Mouse (Mus musculus): ENCODE results near the gene Hsf2bp. TPM values are rescaled to one million over a fixed set of nuclear protein-coding genes. Genes with fewer than 3 reads are reported as not detected.
A peak's percentile ranks its signal among the peaks of the same experiment; 100 is the strongest.

The Hsf2bp gene
- total and polyA plus RNA-seq, 2 experiments from 2014 or later, result 0.16 to 1.3 TPM

GRCm38 (mm10) chr17:32027666-32028065 lies 8.5 kb downstream of the Hsf2bp start:
- Histone ChIP-seq H3K36me3 (ENCODE audit: insufficient read depth, low read length) (no peaks in the 10 kb centered on the region), H3K27ac (ENCODE audit: low read depth, low read length) (no peak overlapping the region), H3K4me2 (ENCODE audit: low read depth, low read length, poor library complexity, severe bottlenecking) (no peak overlapping the region), H3K4me1 (ENCODE audit: insufficient read depth, low read length) (no peaks in the 10 kb centered on the region), H3K4me3 (ENCODE audit: low read depth, low read length) (no peak overlapping the region), H3K27me3 (ENCODE audit: insufficient read depth, low read length) (no peaks in the 10 kb centered on the region), H3K9me3 (ENCODE audit: low read length) (no peaks in the 10 kb centered on the region), H3K9ac (replicated peaks; ENCODE audit: low read length, poor library complexity, severe bottlenecking) (no peak overlapping the region)
- peak; percentile 88 for DNase-seq (ENCODE audit: low spot score)
- WGBS, result 32% methylated on average over 3 of the region's 3 CpGs
- TF ChIP-seq CTCF (IDR thresholded peaks at IDR 0.05), result peak; percentile 80
- no peak for ATAC-seq (ENCODE audit: low FRiP score)

DNA sequence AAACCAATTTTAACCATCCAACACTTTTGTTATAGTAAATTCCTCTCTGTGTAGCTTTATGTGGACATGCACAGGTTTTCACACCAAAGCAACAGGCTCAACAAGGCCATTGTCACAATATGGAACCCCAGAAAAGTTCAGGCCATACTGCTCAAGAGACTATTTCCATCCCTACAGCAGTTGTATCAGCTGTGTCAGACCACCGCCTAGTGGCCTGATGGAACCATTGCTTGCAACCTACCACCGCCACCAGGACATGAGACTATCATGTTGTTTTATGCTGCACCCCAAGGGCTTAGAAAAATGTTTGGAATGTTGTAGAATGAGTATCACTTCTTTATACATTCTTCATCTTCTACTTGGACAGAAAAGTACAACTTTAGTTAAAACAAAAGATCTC lies 10.8 kb downstream of the Hsf2bp start:
- Histone ChIP-seq H3K27ac (ENCODE audit: low read depth, low read length) (no peak overlapping the region), H3K4me3 (ENCODE audit: low read depth, low read length) (no peak overlapping the region), H3K9me3 (ENCODE audit: low read length) (no peaks in the 10 kb centered on the region), H3K36me3 (ENCODE audit: insufficient read depth, low read length) (no peaks in the 10 kb centered on the region), H3K9ac (replicated peaks; ENCODE audit: low read length, poor library complexity, severe bottlenecking) (no peak overlapping the region), H3K27me3 (ENCODE audit: insufficient read depth, low read length) (no peaks in the 10 kb centered on the region), H3K4me1 (ENCODE audit: insufficient read depth, low read length) (no peaks in the 10 kb centered on the region), H3K4me2 (ENCODE audit: low read depth, low read length, poor library complexity, severe bottlenecking) (no peak overlapping the region)
- 10% methylated on average over 2 of the region's 2 CpGs for WGBS
- peak; percentile 97 for TF ChIP-seq CTCF (IDR thresholded peaks at IDR 0.05)
- DNase-seq (ENCODE audit: low spot score) (peak; percentile 87), ATAC-seq (ENCODE audit: low FRiP score) (no peak)

DNA sequence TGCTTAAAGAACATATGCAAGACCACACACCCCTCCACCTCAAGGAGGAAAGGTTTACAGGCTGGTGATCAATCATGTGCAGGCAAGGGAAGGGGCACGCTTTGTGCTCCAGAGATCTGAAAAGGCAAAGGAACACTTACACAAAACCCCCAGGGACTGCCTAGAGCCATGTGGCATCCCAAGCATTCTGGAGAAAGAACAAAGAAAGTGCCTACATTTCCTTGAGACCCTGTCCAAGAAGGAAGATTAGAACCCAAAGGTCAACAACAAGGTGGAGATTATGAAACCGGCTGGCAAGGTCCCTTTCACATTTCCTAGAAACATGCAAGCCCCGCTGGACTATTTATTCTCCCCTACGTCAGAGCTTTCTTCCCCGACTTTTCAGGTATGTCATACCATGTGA lies 11.5 kb downstream of the Hsf2bp start:
- no peak for TF ChIP-seq CTCF (IDR thresholded peaks at IDR 0.05)
- Histone ChIP-seq H3K4me2 (ENCODE audit: low read depth, low read length, poor library complexity, severe bottlenecking) (no peak overlapping the region), H3K4me1 (ENCODE audit: insufficient read depth, low read length) (no peaks in the 10 kb centered on the region), H3K36me3 (ENCODE audit: insufficient read depth, low read length) (no peaks in the 10 kb centered on the region), H3K27me3 (ENCODE audit: insufficient read depth, low read length) (no peaks in the 10 kb centered on the region), H3K9me3 (ENCODE audit: low read length) (no peaks in the 10 kb centered on the region), H3K27ac (ENCODE audit: low read depth, low read length) (no peak overlapping the region), H3K9ac (replicated peaks; ENCODE audit: low read length, poor library complexity, severe bottlenecking) (no peak overlapping the region), H3K4me3 (ENCODE audit: low read depth, low read length) (no peak overlapping the region)
- WGBS, result 71% methylated on average over 5 of the region's 5 CpGs
- DNase-seq (ENCODE audit: low spot score) (no peak), ATAC-seq (ENCODE audit: low FRiP score) (no peak)

DNA sequence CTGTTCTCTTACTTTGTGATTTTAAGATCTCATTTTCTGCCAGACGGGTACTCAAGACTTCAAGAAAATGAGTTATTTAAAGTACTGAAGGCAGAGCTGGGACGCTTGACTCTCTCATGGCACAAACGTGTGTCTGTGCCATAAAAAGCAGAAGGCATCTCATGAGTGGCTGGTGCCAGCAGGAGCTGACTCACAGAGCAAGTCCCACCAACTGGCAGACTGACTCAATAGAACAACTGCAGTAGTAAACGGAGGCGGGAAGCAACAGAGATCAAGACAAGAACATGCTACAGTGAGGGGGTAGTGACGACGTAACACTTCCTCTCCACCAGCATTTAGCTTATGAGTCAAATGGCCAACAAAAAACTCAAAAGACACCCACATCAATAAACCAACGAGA lies 13.1 kb downstream of the Hsf2bp start:
- WGBS, result 85% methylated on average over 8 of the region's 8 CpGs
- Histone ChIP-seq H3K27me3 (ENCODE audit: insufficient read depth, low read length) (no peaks in the 10 kb centered on the region), H3K4me3 (ENCODE audit: low read depth, low read length) (no peak overlapping the region), H3K4me1 (ENCODE audit: insufficient read depth, low read length) (no peaks in the 10 kb centered on the region), H3K4me2 (ENCODE audit: low read depth, low read length, poor library complexity, severe bottlenecking) (no peak overlapping the region), H3K36me3 (ENCODE audit: insufficient read depth, low read length) (no peaks in the 10 kb centered on the region), H3K27ac (ENCODE audit: low read depth, low read length) (no peak overlapping the region), H3K9ac (replicated peaks; ENCODE audit: low read length, poor library complexity, severe bottlenecking) (no peak overlapping the region), H3K9me3 (ENCODE audit: low read length) (no peaks in the 10 kb centered on the region)
- ATAC-seq (ENCODE audit: low FRiP score), result no peak
- DNase-seq (ENCODE audit: low spot score), result no peak
- no peak for TF ChIP-seq CTCF (IDR thresholded peaks at IDR 0.05)

DNA sequence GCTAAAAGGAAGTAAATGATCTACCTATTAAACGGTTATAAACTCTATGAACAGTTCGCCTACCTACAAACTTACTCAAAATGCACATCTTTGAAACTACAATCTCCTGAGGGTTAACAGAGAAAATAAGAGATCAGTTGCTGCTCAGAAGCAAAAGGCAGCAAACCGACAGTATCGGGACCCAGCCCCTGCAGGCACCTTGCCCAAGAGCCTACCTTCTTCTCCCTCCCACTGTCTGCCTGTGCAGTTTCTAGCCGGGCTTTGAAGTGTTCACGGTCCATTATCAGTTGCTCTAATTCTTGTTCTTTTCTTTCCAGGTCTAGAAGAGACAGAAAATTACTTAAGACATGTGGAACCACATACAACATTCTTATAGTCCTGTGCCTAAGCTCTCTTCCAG lies 13.6 kb downstream of the Hsf2bp start:
- ATAC-seq (ENCODE audit: low FRiP score), result no peak
- TF ChIP-seq CTCF (IDR thresholded peaks at IDR 0.05), result no peak
- no peak overlapping the region for H3K4me3 ChIP-seq (ENCODE audit: low read depth, low read length)
- H3K27ac ChIP-seq (ENCODE audit: low read depth, low read length), result no peak overlapping the region
- no peak overlapping the region for H3K9ac ChIP-seq (replicated peaks; ENCODE audit: low read length, poor library complexity, severe bottlenecking)
- H3K9me3 ChIP-seq (ENCODE audit: low read length), result no peaks in the 10 kb centered on the region
- no peak for DNase-seq (ENCODE audit: low spot score)
- 67% methylated on average over 6 of the region's 6 CpGs for WGBS
- H3K4me1 ChIP-seq (ENCODE audit: insufficient read depth, low read length), result no peaks in the 10 kb centered on the region
- H3K27me3 ChIP-seq (ENCODE audit: insufficient read depth, low read length), result no peaks in the 10 kb centered on the region
- no peak overlapping the region for H3K4me2 ChIP-seq (ENCODE audit: low read depth, low read length, poor library complexity, severe bottlenecking)
- no peaks in the 10 kb centered on the region for H3K36me3 ChIP-seq (ENCODE audit: insufficient read depth, low read length)

GRCm38 (mm10) chr17:32021981-32022380 lies 14.2 kb downstream of the Hsf2bp start:
- Histone ChIP-seq H3K9ac (replicated peaks; ENCODE audit: low read length, poor library complexity, severe bottlenecking) (no peak overlapping the region), H3K4me3 (ENCODE audit: low read depth, low read length) (no peak overlapping the region), H3K4me2 (ENCODE audit: low read depth, low read length, poor library complexity, severe bottlenecking) (no peak overlapping the region), H3K4me1 (ENCODE audit: insufficient read depth, low read length) (no peaks in the 10 kb centered on the region), H3K27me3 (ENCODE audit: insufficient read depth, low read length) (no peaks in the 10 kb centered on the region), H3K36me3 (ENCODE audit: insufficient read depth, low read length) (no peaks in the 10 kb centered on the region), H3K27ac (ENCODE audit: low read depth, low read length) (no peak overlapping the region), H3K9me3 (ENCODE audit: low read length) (no peaks in the 10 kb centered on the region)
- WGBS, result 94% methylated on average over 3 of the region's 3 CpGs
- DNase-seq (ENCODE audit: low spot score) (no peak), ATAC-seq (ENCODE audit: low FRiP score) (no peak)
- no peak for TF ChIP-seq CTCF (IDR thresholded peaks at IDR 0.05)
